Mouse (Mus musculus) heart, postnatal 0 days (tissue): ENCODE data around the gene Gm12248. TPM values are rescaled to one million over a fixed set of nuclear protein-coding genes. Genes with fewer than 3 reads are reported as not detected.

ENCODE experiments used
- ATAC-seq: fragments of 200-750 bp; cut with Nextera tagmentation; 2 replicates; pipeline ENCODE4 v1.8.0; 2017; ENCODE audit warnings: low read depth, moderate number of reproducible peaks, moderate library complexity; ENCODE audit not compliant: insufficient read depth
- DNase-seq: peaks from one replicate; pipeline ENCODE4 v3.0.0-alpha.2; 2016; ENCODE audit warnings: low spot score
- H3K27ac ChIP-seq: fragments of 300-500 bp; sonication (generic); 2 replicates; pipeline ENCODE4 v1.5.1; 2014; ENCODE audit warnings: low read depth, mild to moderate bottlenecking
- H3K27me3 ChIP-seq: fragments of 300-500 bp; sonication (generic); 2 replicates; pipeline ENCODE4 v1.6.1; 2014; ENCODE audit warnings: low read length, mixed read lengths; ENCODE audit not compliant: control insufficient read depth, insufficient read depth
- H3K36me3 ChIP-seq: fragments of 300-500 bp; sonication (generic); replicated peaks from 2 replicates; pipeline ENCODE4 v1.6.1; 2014; ENCODE audit warnings: low read length, mixed read lengths; ENCODE audit not compliant: control insufficient read depth, insufficient read depth
- H3K4me1 ChIP-seq: fragments of 300-500 bp; sonication (generic); 2 replicates; pipeline ENCODE4 v1.6.1; 2014; ENCODE audit warnings: antibody characterized with exemption; ENCODE audit not compliant: control insufficient read depth, insufficient read depth
- H3K4me2 ChIP-seq: fragments of 300-500 bp; sonication (generic); 2 replicates; pipeline ENCODE4 v1.6.1; 2014; ENCODE audit warnings: low read depth, mild to moderate bottlenecking, low read length, moderate library complexity
- H3K4me3 ChIP-seq: fragments of 300-500 bp; sonication (generic); 2 replicates; pipeline ENCODE4 v1.5.1; 2014; ENCODE audit warnings: low read depth, low read length
- H3K9ac ChIP-seq: fragments of 300-500 bp; sonication (generic); replicated peaks from 2 replicates; pipeline ENCODE4 v1.6.1; 2014; ENCODE audit warnings: low read depth, low read length, mixed read lengths
- H3K9me3 ChIP-seq: fragments of 300-500 bp; sonication (generic); replicated peaks from 2 replicates; pipeline ENCODE4 v1.6.1; 2016; ENCODE audit warnings: low read length; ENCODE audit not compliant: control insufficient read depth
- CTCF ChIP-seq: IDR thresholded peaks from 2 replicates; pipeline ENCODE4 v1.5.1; 2016; ENCODE audit warnings: antibody characterized with exemption, control low read depth, low read depth
- EP300 ChIP-seq: IDR thresholded peaks from 2 replicates; pipeline ENCODE4 v1.6.1; 2016; ENCODE audit warnings: antibody characterized with exemption, low read depth
- WGBS: fragments of 180-500 bp; shearing (Covaris S2); extraction: QIAGEN DNeasy Blood & Tissue Kit; methylation state at CpG from one replicate; pipeline ENCODE4 v1.1.7; 2014; 5-methylcytosine and 5-hydroxymethylcytosine counted together
- polyA plus RNA-seq: library from polyadenylated mRNA; unstranded; fragments of >200 nt; fragmentation: Nextera tagmentation; extraction: Ambion mirVana; gene quantifications from 2 replicates; pipeline ENCODE4 v1.2.1, GENCODE M21; 2015
- total RNA-seq: library from RNA; depleted of rRNA; stranded (reverse); fragments of >200 nt; gene quantifications from 2 replicates; pipeline ENCODE4 v1.2.3, GENCODE M21; 2014; ENCODE audit warnings: low replicate concordance

The Gm12248 gene
- total and polyA plus RNA-seq, 2 experiments from 2014 or later: not detected

GRCm38 (mm10) chr11:58096821-58097620 is 4.1 kb upstream of the Gm12248 start:
- Histone ChIP-seq H3K9me3 (no peaks in the 10 kb centered on the region), H3K4me2 (peak overlapping the region; percentile 75), H3K36me3 (no peaks in the 10 kb centered on the region), H3K4me3 (peak overlapping the region; percentile 43), H3K9ac (peak overlapping the region; percentile 35; the same call in 1 of the 2 replicates), H3K4me1 (peaks cover 8% of the 10 kb centered on the region; the same call in 1 of the 2 replicates), H3K27ac (no peak overlapping the region), H3K27me3 (no peaks in the 10 kb centered on the region)
- no peak for ATAC-seq
- no peak for DNase-seq
- TF ChIP-seq CTCF (no peak), EP300 (no peak)
- 39% methylated on average over 20 of the region's 20 CpGs for WGBS

- H3K4me1 ChIP-seq: peaks cover 8% of the 10 kb centered on the region; the same call in 1 of the 2 replicates
- ATAC-seq (no peak), DNase-seq (no peak)
- 75% methylated on average over 5 of the region's 5 CpGs for WGBS
- no peak overlapping the region for H3K9ac ChIP-seq
- no peaks in the 10 kb centered on the region for H3K9me3 ChIP-seq
- TF ChIP-seq EP300: no peak
- TF ChIP-seq CTCF: no peak
- H3K27me3 ChIP-seq: no peaks in the 10 kb centered on the region
- no peak overlapping the region for H3K4me3 ChIP-seq
- no peak overlapping the region for H3K27ac ChIP-seq
- H3K4me2 ChIP-seq: no peak overlapping the region
- no peaks in the 10 kb centered on the region for H3K36me3 ChIP-seq
Observed at GRCm38 (mm10) chr11:58096160-58096559, 3.2 kb upstream of the Gm12248 start.

- Histone ChIP-seq H3K36me3 (no peaks in the 10 kb centered on the region), H3K9ac (no peak overlapping the region), H3K4me3 (no peak overlapping the region), H3K4me1 (peaks cover 8% of the 10 kb centered on the region; the same call in 1 of the 2 replicates), H3K27ac (no peak overlapping the region), H3K4me2 (no peak overlapping the region), H3K27me3 (no peaks in the 10 kb centered on the region), H3K9me3 (no peaks in the 10 kb centered on the region)
- 91% methylated on average over 1 of the region's 1 CpGs for WGBS
- TF ChIP-seq EP300 (no peak), CTCF (no peak)
- no peak for ATAC-seq
- no peak for DNase-seq
Observed at GRCm38 (mm10) chr11:58095561-58095960, 2.6 kb upstream of the Gm12248 start.

- Histone ChIP-seq H3K9ac (no peak overlapping the region), H3K27ac (no peak overlapping the region), H3K4me2 (no peak overlapping the region), H3K4me3 (no peak overlapping the region), H3K36me3 (no peaks in the 10 kb centered on the region), H3K9me3 (no peaks in the 10 kb centered on the region), H3K4me1 (peaks cover 8% of the 10 kb centered on the region; the same call in 1 of the 2 replicates), H3K27me3 (no peaks in the 10 kb centered on the region)
- TF ChIP-seq CTCF: no peak
- no peak for TF ChIP-seq EP300
- 80% methylated on average over 4 of the region's 4 CpGs for WGBS
- DNase-seq: no peak
- ATAC-seq: no peak
Observed at GRCm38 (mm10) chr11:58094766-58095165, 1.8 kb upstream of the Gm12248 start.

GRCm38 (mm10) chr11:58092541-58092940 is 393 bp downstream of the Gm12248 start:
- H3K4me3 ChIP-seq: peak overlapping the region; percentile 26; the same call in 1 of the 2 replicates
- H3K4me1 ChIP-seq: peaks cover 8% of the 10 kb centered on the region; the same call in 1 of the 2 replicates
- no peak overlapping the region for H3K27ac ChIP-seq
- H3K4me2 ChIP-seq: peak overlapping the region; percentile 60
- no peak overlapping the region; the same call in 1 of the 2 replicates for H3K9ac ChIP-seq
- H3K27me3 ChIP-seq: no peaks in the 10 kb centered on the region
- DNase-seq (no peak), ATAC-seq (no peak)
- H3K9me3 ChIP-seq: no peaks in the 10 kb centered on the region
- TF ChIP-seq EP300: no peak
- TF ChIP-seq CTCF: no peak
- no peaks in the 10 kb centered on the region for H3K36me3 ChIP-seq
- WGBS: 44% methylated on average over 4 of the region's 4 CpGs

GRCm38 (mm10) chr11:58081716-58082115 is 11.2 kb downstream of the Gm12248 start:
- ATAC-seq (no peak), DNase-seq (no peak)
- TF ChIP-seq EP300 (no peak), CTCF (no peak)
- Histone ChIP-seq H3K27ac (no peak overlapping the region), H3K4me2 (no peak overlapping the region), H3K9me3 (no peaks in the 10 kb centered on the region), H3K36me3 (no peaks in the 10 kb centered on the region), H3K4me1 (no peaks in the 10 kb centered on the region), H3K27me3 (no peaks in the 10 kb centered on the region), H3K9ac (no peak overlapping the region), H3K4me3 (no peak overlapping the region)
- WGBS: 86% methylated on average over 6 of the region's 6 CpGs
